Mouse (Mus musculus) cerebellum, adult 8-10 months (tissue): ENCODE measurements around the gene Lrp10.

Experiments
- DNase-seq: peaks from one replicate; pipeline ENCODE4 v3.0.0; 2022

Lrp10 gene

GRCm38 (mm10) chr14:54477172-54477909 is 13.4 kb downstream of the Lrp10 start:
- no peak for DNase-seq

GRCm38 (mm10) chr14:54479451-54479920 is 15.5 kb downstream of the Lrp10 start:
- DNase-seq = no peak

- no peak for DNase-seq
These were observed 16.7 kb downstream of the Lrp10 start for GRCm38 (mm10) chr14:54480673-54481072.

GRCm38 (mm10) chr14:54481402-54481801 is 17.5 kb downstream of the Lrp10 start:
- no peak for DNase-seq

- no peak for DNase-seq
These were observed 18.6 kb downstream of the Lrp10 start for GRCm38 (mm10) chr14:54482498-54482897.

GRCm38 (mm10) chr14:54485899-54486298 is 22.0 kb downstream of the Lrp10 start:
- DNase-seq = no peak

- no peak for DNase-seq
These were observed 23.8 kb downstream of the Lrp10 start for GRCm38 (mm10) chr14:54487732-54488131.

- DNase-seq = no peak
These were observed 24.4 kb downstream of the Lrp10 start for GRCm38 (mm10) chr14:54488350-54488749.

- no peak for DNase-seq
These were observed 28.6 kb downstream of the Lrp10 start for GRCm38 (mm10) chr14:54492345-54493131.

- no peak for DNase-seq
These were observed 29.3 kb downstream of the Lrp10 start for GRCm38 (mm10) chr14:54493236-54493635.

- peak; percentile 71 for DNase-seq
These were observed 30.3 kb downstream of the Lrp10 start for GRCm38 (mm10) chr14:54494234-54494633.

- no peak for DNase-seq
These were observed 32.8 kb downstream of the Lrp10 start for GRCm38 (mm10) chr14:54496706-54497105.

- DNase-seq = no peak
These were observed 35.4 kb downstream of the Lrp10 start for GRCm38 (mm10) chr14:54499330-54499729.

GRCm38 (mm10) chr14:54501365-54501764 is 37.4 kb downstream of the Lrp10 start:
- DNase-seq = no peak

- DNase-seq = no peak
These were observed 39.2 kb downstream of the Lrp10 start for GRCm38 (mm10) chr14:54503092-54503491.

GRCm38 (mm10) chr14:54509774-54510173 is 45.8 kb downstream of the Lrp10 start:
- DNase-seq = no peak

- DNase-seq = no peak
These were observed 52.9 kb downstream of the Lrp10 start for GRCm38 (mm10) chr14:54516710-54517310.
